Mouse (Mus musculus): ENCODE measurements around the gene Hoxa3. TPM values are rescaled to one million over a fixed set of nuclear protein-coding genes. Genes with fewer than 3 reads are reported as not detected.

Gene Hoxa3
- polyA plus RNA-seq, 1 experiment from 2014 or later, result not detected

DNA sequence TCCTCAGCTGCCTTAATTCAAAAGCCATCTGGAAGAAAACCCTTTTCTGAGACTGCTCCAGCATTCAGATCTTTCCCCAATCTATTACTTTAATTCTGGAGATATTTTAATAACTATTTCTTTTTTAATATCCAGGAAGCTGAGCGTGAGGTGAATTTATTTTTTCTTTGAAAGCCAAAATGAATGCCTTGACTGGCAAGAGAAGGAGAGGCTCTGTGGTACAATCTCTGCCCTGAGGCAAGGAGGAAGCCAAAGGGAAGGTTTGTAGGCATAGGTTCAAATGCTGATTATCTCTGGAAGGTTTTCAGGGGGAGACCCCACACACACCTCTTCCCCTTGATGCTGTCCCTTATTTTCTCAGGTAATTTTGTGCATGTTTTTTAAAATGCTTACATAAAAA, 46.0 kb downstream of the Hoxa3 start:
- 8% methylated on average over 1 of the region's 1 CpGs for WGBS
- Histone ChIP-seq H3K4me1 (peaks cover 5% of the 10 kb centered on the region), H3K36me3 (no peaks in the 10 kb centered on the region), H3K9me3 (replicated peaks) (no peaks in the 10 kb centered on the region), H3K4me3 (no peak overlapping the region), H3K27me3 (ENCODE audit: low read depth, poor library complexity, severe bottlenecking) (peaks cover 100% of the 10 kb centered on the region), H3K27ac (replicated peaks) (no peak overlapping the region)
- no peak for DNase-seq (ENCODE audit: low spot score)

- Histone ChIP-seq H3K4me1 (peaks cover 3% of the 10 kb centered on the region; the same call in 1 of the 2 replicates), H3K9me3 (replicated peaks) (no peaks in the 10 kb centered on the region), H3K27ac (replicated peaks) (no peak overlapping the region), H3K4me3 (no peak overlapping the region), H3K27me3 (ENCODE audit: low read depth, poor library complexity, severe bottlenecking) (peaks cover 100% of the 10 kb centered on the region), H3K36me3 (no peaks in the 10 kb centered on the region)
- WGBS, result 5% methylated on average over 4 of the region's 4 CpGs
- DNase-seq (ENCODE audit: low spot score), result peak; percentile 38
Observed at GRCm38 (mm10) chr6:52166431-52167077, 46.6 kb downstream of the Hoxa3 start.

- H3K36me3 ChIP-seq, result no peaks in the 10 kb centered on the region
- no peak overlapping the region for H3K27ac ChIP-seq (replicated peaks)
- peaks cover 5% of the 10 kb centered on the region for H3K4me1 ChIP-seq
- H3K27me3 ChIP-seq (ENCODE audit: low read depth, poor library complexity, severe bottlenecking), result peaks cover 100% of the 10 kb centered on the region
- WGBS, result under 1% methylated on average over 28 of the region's 28 CpGs
- H3K9me3 ChIP-seq (replicated peaks), result no peaks in the 10 kb centered on the region
- H3K4me3 ChIP-seq, result no peak overlapping the region
- DNase-seq (ENCODE audit: low spot score), result peak; percentile 62
Observed at GRCm38 (mm10) chr6:52165441-52166370, 47.4 kb downstream of the Hoxa3 start.

DNA sequence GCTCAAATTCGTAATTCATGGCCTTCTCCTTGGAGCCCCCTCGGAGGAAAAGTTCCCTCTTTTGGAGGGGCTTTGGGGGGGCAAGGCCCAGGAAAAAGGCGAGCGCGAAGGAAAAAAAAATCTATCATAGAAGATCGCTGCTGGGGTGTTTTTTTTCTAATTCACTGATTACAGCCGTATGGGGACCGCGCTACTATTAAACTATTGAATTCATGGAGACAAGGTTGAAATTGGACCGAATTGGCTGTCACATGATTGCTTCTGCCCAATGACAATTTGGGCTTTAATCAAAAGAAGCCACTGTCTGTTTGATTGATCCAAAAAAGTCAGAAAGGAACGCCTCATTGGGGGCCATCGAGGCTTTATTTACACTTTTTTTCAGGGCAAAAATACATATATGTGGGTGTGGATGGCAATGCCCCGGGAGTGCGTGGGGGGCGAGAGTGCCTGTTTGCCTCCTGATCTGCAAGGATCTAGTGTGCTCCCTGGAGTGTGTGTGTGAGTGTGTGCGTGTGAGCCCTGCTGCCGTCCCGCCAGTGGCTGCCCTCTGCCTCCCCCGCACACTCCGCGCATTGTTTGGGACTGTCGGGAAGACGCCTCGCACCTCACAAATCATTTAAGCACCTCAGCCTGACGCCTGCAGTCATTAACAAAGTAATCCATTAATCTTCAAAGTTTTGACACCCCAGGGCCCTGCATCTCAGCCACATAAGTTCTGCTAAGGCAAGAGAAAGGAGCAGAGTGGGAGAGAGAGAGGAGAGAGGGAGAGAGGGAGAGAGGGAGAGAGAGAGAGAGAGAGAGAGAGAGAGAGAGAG, 48.3 kb downstream of the Hoxa3 start, which contains the start of gene Hoxa2:
Gene Hoxa2, minus strand, starts transcription at position 206 of the 815 bp plus-strand sequence.
- H3K9me3 ChIP-seq (replicated peaks), result no peaks in the 10 kb centered on the region
- no peak within 1 kb of the TSS for H3K27ac ChIP-seq (replicated peaks)
- H3K4me3 ChIP-seq, result 0 out of 2 replicates have a peak within 1 kb of the TSS, but pooled peaks have one; percentile 11
- H3K27me3 ChIP-seq (ENCODE audit: low read depth, poor library complexity, severe bottlenecking), result peaks cover 100% of the 10 kb centered on the region
- H3K4me1 ChIP-seq, result peaks cover 13% of the 10 kb centered on the region
- WGBS, result 2% methylated on average over 25 of the region's 25 CpGs
- H3K36me3 ChIP-seq, result no peaks in the 10 kb centered on the region
- DNase-seq (ENCODE audit: low spot score), result peak; percentile 46

GRCm38 (mm10) chr6:52164051-52164625, 49.0 kb downstream of the Hoxa3 start:
- peaks cover 100% of the 10 kb centered on the region for H3K27me3 ChIP-seq (ENCODE audit: low read depth, poor library complexity, severe bottlenecking)

DNA sequence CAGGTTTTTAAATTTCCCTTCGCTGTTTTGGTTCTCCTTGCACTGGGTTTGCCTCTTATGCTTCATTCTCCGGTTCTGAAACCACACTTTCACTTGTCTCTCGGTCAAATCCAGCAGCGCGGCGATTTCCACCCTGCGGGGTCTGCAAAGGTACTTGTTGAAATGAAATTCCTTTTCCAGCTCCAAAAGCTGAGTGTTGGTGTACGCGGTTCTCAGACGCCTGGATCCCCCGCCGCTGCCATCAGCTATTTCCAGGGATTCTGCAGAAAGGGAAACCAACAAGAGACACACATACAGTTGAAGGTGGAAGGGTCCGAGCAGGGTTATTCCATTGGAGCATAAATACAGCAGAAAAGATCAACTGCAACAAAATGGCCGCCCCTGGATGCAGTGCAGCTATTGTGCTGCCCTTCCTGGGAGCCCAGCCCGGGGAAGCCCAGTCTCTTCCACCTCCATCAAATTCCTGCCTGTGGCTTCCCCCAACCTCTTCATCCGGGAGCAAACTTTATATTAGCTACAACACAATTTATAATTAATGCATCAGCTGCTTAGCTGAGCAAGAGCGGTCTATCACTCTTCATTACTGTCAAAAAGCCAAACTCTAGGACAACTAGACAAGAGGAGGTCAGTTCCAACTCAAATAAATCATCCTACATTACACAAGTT, 49.6 kb downstream of the Hoxa3 start:
- H3K4me3 ChIP-seq, result no peak overlapping the region; the same call in 1 of the 2 replicates
- whole genome bisulfite sequencing, result under 1% methylated on average over 17 of the region's 17 CpGs
- no peaks in the 10 kb centered on the region for H3K36me3 ChIP-seq
- H3K27ac ChIP-seq (replicated peaks), result no peak overlapping the region
- H3K4me1 ChIP-seq, result peaks cover 21% of the 10 kb centered on the region
- no peaks in the 10 kb centered on the region for H3K9me3 ChIP-seq (replicated peaks)
- H3K27me3 ChIP-seq (ENCODE audit: low read depth, poor library complexity, severe bottlenecking), result peaks cover 100% of the 10 kb centered on the region
- peak; percentile 66 for DNase-seq (ENCODE audit: low spot score)

More at GRCm38 (mm10) chr6:52164051-52164625, 49.0 kb downstream of the Hoxa3 start:
- Histone ChIP-seq H3K4me1 (peaks cover 15% of the 10 kb centered on the region), H3K27ac (replicated peaks) (no peak overlapping the region), H3K36me3 (no peaks in the 10 kb centered on the region), H3K9me3 (replicated peaks) (no peaks in the 10 kb centered on the region), H3K4me3 (0 out of 2 replicates have a peak overlapping the region, but pooled peaks have one; percentile 11)
- under 1% methylated on average over 39 of the region's 39 CpGs for WGBS
- DNase-seq (ENCODE audit: low spot score), result peak; percentile 73

- no peak overlapping the region for H3K4me3 ChIP-seq
- H3K27ac ChIP-seq (replicated peaks), result no peak overlapping the region
- DNase-seq (ENCODE audit: low spot score), result peak; percentile 11
- no peaks in the 10 kb centered on the region for H3K9me3 ChIP-seq (replicated peaks)
- peaks cover 28% of the 10 kb centered on the region for H3K4me1 ChIP-seq
- H3K36me3 ChIP-seq, result no peaks in the 10 kb centered on the region
- peaks cover 100% of the 10 kb centered on the region for H3K27me3 ChIP-seq (ENCODE audit: low read depth, poor library complexity, severe bottlenecking)
- WGBS, result 1% methylated on average over 14 of the region's 14 CpGs
Observed at GRCm38 (mm10) chr6:52162611-52163365, 50.3 kb downstream of the Hoxa3 start.

- H3K9me3 ChIP-seq (replicated peaks), result no peaks in the 10 kb centered on the region
- H3K4me1 ChIP-seq, result peaks cover 29% of the 10 kb centered on the region
- peaks cover 100% of the 10 kb centered on the region for H3K27me3 ChIP-seq (ENCODE audit: low read depth, poor library complexity, severe bottlenecking)
- DNase-seq (ENCODE audit: low spot score), result peak; percentile 11
- no peaks in the 10 kb centered on the region for H3K36me3 ChIP-seq
- no peak overlapping the region for H3K27ac ChIP-seq (replicated peaks)
- 4% methylated on average over 1 of the region's 1 CpGs for WGBS
- no peak overlapping the region for H3K4me3 ChIP-seq
Observed at GRCm38 (mm10) chr6:52162093-52162380, 51.1 kb downstream of the Hoxa3 start.

DNA sequence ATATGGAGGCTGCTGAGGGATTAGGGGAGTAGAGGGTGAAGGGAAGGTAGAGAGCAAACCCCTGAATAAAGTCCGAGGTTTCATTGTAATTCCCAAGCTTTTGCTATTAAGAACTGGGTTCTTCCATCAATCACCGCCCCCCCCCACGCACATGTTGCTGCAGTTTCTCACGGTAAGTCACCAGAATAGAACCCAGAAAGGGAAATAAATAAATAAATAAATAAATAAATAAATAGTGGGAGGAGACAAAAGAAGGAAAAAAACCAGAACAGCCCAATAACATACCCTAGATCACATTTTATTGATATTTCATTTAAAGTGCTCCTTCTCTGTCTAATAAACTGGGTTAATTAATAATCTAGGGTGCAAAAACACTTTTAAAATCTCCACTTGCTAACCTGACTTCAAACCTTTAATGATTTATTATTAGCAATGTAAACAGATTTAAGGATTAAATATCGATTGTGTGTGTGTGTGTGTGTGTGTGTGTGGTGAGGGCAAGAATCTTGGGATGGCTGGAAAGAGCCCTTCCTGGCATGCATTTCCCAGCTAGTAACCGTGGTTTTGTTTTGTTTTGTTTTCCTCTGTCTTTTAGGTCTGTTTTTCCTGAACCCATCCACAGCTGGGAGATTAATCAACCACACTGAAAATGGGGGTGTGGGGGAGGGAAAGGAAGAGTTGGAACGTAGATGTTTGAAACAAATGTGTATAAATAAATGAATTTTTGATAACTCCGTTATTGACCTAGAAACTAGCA, 51.6 kb downstream of the Hoxa3 start:
- 2% methylated on average over 8 of the region's 8 CpGs for WGBS
- DNase-seq (ENCODE audit: low spot score), result no peak
- no peak overlapping the region for H3K4me3 ChIP-seq
- H3K4me1 ChIP-seq, result peaks cover 29% of the 10 kb centered on the region
- no peak overlapping the region for H3K27ac ChIP-seq (replicated peaks)
- no peaks in the 10 kb centered on the region for H3K36me3 ChIP-seq
- no peaks in the 10 kb centered on the region for H3K9me3 ChIP-seq (replicated peaks)
- H3K27me3 ChIP-seq (ENCODE audit: low read depth, poor library complexity, severe bottlenecking), result peaks cover 100% of the 10 kb centered on the region

DNA sequence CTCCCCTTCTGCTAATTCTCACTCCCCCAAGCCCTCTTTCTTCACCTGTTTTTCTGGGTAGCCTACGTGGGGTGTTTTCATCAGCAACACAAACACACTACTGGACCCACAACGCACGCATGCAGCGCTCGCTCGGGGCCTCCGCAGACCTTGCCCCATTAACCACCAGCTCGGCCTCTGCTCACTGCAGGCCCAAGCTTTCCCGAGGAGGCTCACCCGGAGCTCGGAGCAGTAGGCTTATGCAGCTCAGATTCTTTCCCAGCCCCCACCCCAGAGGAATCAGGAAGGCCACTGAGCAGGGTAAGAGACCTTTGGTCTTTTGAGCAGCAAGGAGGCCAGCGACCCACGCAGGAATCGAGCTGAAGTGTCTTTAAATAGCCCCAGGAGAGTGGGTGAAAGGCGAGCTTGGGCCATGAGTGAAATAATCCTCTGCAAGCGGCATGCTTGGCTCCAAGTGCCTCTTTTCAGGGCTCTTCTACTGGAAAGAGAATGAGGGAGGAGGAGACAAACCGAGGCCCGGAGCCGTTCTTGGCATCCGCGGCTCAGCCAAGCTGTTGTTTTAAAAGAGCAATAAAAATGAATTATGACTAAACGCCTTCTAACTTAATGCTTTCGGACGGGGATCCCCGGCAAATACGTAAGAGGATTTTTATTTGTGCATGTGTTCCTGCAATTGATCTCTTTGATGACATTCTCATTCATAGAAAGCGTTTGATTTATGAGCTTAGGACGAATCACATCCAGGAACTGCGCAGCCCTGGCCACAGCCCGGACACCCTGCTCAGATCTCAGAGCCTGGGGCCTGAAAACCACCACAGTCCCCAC, 52.4 kb downstream of the Hoxa3 start:
- Histone ChIP-seq H3K9me3 (replicated peaks) (no peaks in the 10 kb centered on the region), H3K27me3 (ENCODE audit: low read depth, poor library complexity, severe bottlenecking) (peaks cover 100% of the 10 kb centered on the region), H3K4me3 (no peak overlapping the region), H3K4me1 (peaks cover 29% of the 10 kb centered on the region), H3K36me3 (no peaks in the 10 kb centered on the region), H3K27ac (replicated peaks) (no peak overlapping the region)
- WGBS, result 1% methylated on average over 30 of the region's 30 CpGs
- DNase-seq (ENCODE audit: low spot score), result peak; percentile 64

All from midbrain, embryonic 10.5 days (tissue).